In genomic region chr6:127265901-127266812, GRCm38 (mm10) we compare ENCODE assay signal across 8 mouse cellular contexts.
DNase-seq lines count a peak whose midpoint lies in the region; ATAC-seq and TF ChIP-seq lines count a peak whose summit lies in the region.

No protein-coding gene starts in this region.

- H3K27ac ChIP-seq in embryonic facial prominence, embryonic 13.5 days, result peak overlapping the region; percentile 71
- no peak overlapping the region for H3K27ac ChIP-seq in limb, embryonic 11.5 days (replicated peaks; ENCODE audit: low read depth, low read length)
- 0 out of 2 replicates have a peak overlapping the region, but pooled peaks have one; percentile 30 for H3K27ac ChIP-seq in midbrain, embryonic 12.5 days (replicated peaks)
- peak overlapping the region; percentile 61 for H3K27ac ChIP-seq in small intestine, adult 2 months (ENCODE audit: insufficient read depth, low read depth, low read length)

- H3K27me3 ChIP-seq in embryonic facial prominence, embryonic 13.5 days, result no peaks in the 10 kb centered on the region
- no peaks in the 10 kb centered on the region for H3K27me3 ChIP-seq in limb, embryonic 11.5 days (ENCODE audit: control insufficient read depth, insufficient read depth, low read length)
- peaks cover 36% of the 10 kb centered on the region for H3K27me3 ChIP-seq in midbrain, embryonic 12.5 days
- H3K27me3 ChIP-seq in small intestine, adult 2 months (ENCODE audit: control insufficient read depth, insufficient read depth, low read length), result no peaks in the 10 kb centered on the region

- no peaks in the 10 kb centered on the region for H3K9me3 ChIP-seq in embryonic facial prominence, embryonic 13.5 days
- no peaks in the 10 kb centered on the region for H3K9me3 ChIP-seq in limb, embryonic 11.5 days (ENCODE audit: control insufficient read depth, low read length)
- H3K9me3 ChIP-seq in midbrain, embryonic 12.5 days, result no peaks in the 10 kb centered on the region

- H3K4me2 ChIP-seq in embryonic facial prominence, embryonic 13.5 days, result peak overlapping the region; percentile 66
- peak overlapping the region; percentile 39 for H3K4me2 ChIP-seq in limb, embryonic 11.5 days (ENCODE audit: low read depth, severe bottlenecking)
- H3K4me2 ChIP-seq in midbrain, embryonic 12.5 days (replicated peaks), result peak overlapping the region; percentile 52

- no peaks in the 10 kb centered on the region for H3K36me3 ChIP-seq in embryonic facial prominence, embryonic 13.5 days
- H3K36me3 ChIP-seq in limb, embryonic 11.5 days (ENCODE audit: control insufficient read depth, insufficient read depth, low read length), result no peaks in the 10 kb centered on the region
- H3K36me3 ChIP-seq in midbrain, embryonic 12.5 days, result no peaks in the 10 kb centered on the region
- no peaks in the 10 kb centered on the region for H3K36me3 ChIP-seq in small intestine, adult 2 months (ENCODE audit: control insufficient read depth, insufficient read depth, low read length)

- peak overlapping the region; percentile 61 for H3K9ac ChIP-seq in embryonic facial prominence, embryonic 13.5 days
- H3K9ac ChIP-seq in limb, embryonic 11.5 days (ENCODE audit: low read length), result peak overlapping the region; percentile 31
- H3K9ac ChIP-seq in midbrain, embryonic 12.5 days (replicated peaks), result peak overlapping the region; percentile 45

- ATAC-seq in embryonic facial prominence, embryonic 13.5 days (ENCODE audit: insufficient number of reproducible peaks, insufficient read depth, low FRiP score, low TSS enrichment, low read depth), result no peak
- no peak for ATAC-seq in limb, embryonic 11.5 days (ENCODE audit: insufficient number of reproducible peaks, low FRiP score, low TSS enrichment, low read depth)
- ATAC-seq in midbrain, embryonic 12.5 days (ENCODE audit: low FRiP score, low read depth), result no peak

- no peak for TF ChIP-seq CTCF in small intestine, adult 2 months (IDR thresholded peaks at IDR 0.05; ENCODE audit: extremely low read depth, insufficient read length, insufficient replicate concordance, low read depth, low read length)

- 3% methylated on average over 21 of the region's 21 CpGs for WGBS in embryonic facial prominence, embryonic 13.5 days
- 9% methylated on average over 21 of the region's 21 CpGs for WGBS in limb, embryonic 11.5 days
- WGBS in midbrain, embryonic 12.5 days, result 17% methylated on average over 21 of the region's 21 CpGs
- WGBS in small intestine, adult 2 months, result 2% methylated on average over 21 of the region's 21 CpGs

- TF ChIP-seq POLR2A in small intestine, adult 2 months (IDR thresholded peaks at IDR 0.05; ENCODE audit: low read depth, low read length), result peak; percentile 36; the same call in 1 of the 2 replicates

- peak overlapping the region; percentile 33 for H3K4me3 ChIP-seq in embryonic facial prominence, embryonic 13.5 days
- H3K4me3 ChIP-seq in limb, embryonic 11.5 days (ENCODE audit: low read depth, low read length), result no peak overlapping the region
- peak overlapping the region; percentile 33 for H3K4me3 ChIP-seq in midbrain, embryonic 12.5 days
- H3K4me3 ChIP-seq in small intestine, adult 2 months (ENCODE audit: low read depth, low read length), result peak overlapping the region; percentile 52

- H3K4me1 ChIP-seq in embryonic facial prominence, embryonic 13.5 days, result peaks cover 33% of the 10 kb centered on the region
- H3K4me1 ChIP-seq in limb, embryonic 11.5 days (ENCODE audit: control insufficient read depth, insufficient read depth, low read length), result peaks cover 3% of the 10 kb centered on the region; the same call in 1 of the 2 replicates
- H3K4me1 ChIP-seq in midbrain, embryonic 12.5 days, result peaks cover 10% of the 10 kb centered on the region
- H3K4me1 ChIP-seq in small intestine, adult 2 months (ENCODE audit: control insufficient read depth, insufficient read depth, insufficient read length, low read length), result peaks cover 37% of the 10 kb centered on the region

- DNase-seq in urinary bladder, postnatal 14 days (ENCODE audit: low spot score), result peak; percentile 76
- DNase-seq in urinary bladder, postnatal 10 days (ENCODE audit: low spot score), result no peak
- peak; percentile 81 for DNase-seq in heart, adult 8-10 months (ENCODE audit: low spot score)
- peak; percentile 79 to 82 for DNase-seq in kidney, adult 8-10 months
- peak; percentile 58 for DNase-seq in limb, embryonic 11.5 days (ENCODE audit: low spot score)
